Mouse (Mus musculus): ENCODE results near the gene Slc12a7.

Gene Slc12a7

GRCm38 (mm10) chr13:73821251-73821650, 88.4 kb downstream of the Slc12a7 start:
- no peak for DNase-seq (ENCODE audit: low spot score in 2 of 2)

- DNase-seq (ENCODE audit: low spot score in 2 of 2), result peak; percentile 39 to 50
These were observed 89.4 kb downstream of the Slc12a7 start for GRCm38 (mm10) chr13:73822187-73822800.

DNA sequence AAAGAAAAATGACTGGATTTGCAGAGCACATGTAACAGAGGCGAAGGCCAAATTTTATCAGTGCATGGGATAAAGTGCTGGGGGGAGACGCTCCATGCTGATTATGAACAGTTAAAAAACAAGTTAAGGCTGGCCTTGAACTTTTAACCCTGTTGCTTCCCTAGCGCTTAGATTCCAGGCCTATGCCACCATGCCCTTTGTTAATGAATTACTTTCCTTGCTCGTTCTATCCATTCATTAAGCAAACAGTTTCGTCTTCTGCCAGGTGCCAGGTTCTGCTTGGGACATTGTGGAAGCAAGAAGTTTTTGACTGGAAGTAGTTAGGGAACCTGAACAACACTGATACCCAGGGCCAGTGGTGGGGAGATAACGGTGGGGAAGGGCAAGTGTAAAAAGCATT, 90.8 kb downstream of the Slc12a7 start:
- no peak for DNase-seq (ENCODE audit: low spot score in 2 of 2)

- DNase-seq (ENCODE audit: low spot score in 2 of 2), result no peak
These were observed 94.3 kb downstream of the Slc12a7 start for GRCm38 (mm10) chr13:73827243-73827642.

- DNase-seq (ENCODE audit: low spot score in 2 of 2), result peak; percentile 33 to 44
These were observed 98.6 kb downstream of the Slc12a7 start for GRCm38 (mm10) chr13:73831486-73831885.

- DNase-seq (ENCODE audit: low spot score in 2 of 2), result no peak
These were observed 100.9 kb downstream of the Slc12a7 start for GRCm38 (mm10) chr13:73833809-73834208.

- no peak for DNase-seq (ENCODE audit: low spot score in 2 of 2)
These were observed 102.9 kb downstream of the Slc12a7 start for GRCm38 (mm10) chr13:73835791-73836190.

- DNase-seq (ENCODE audit: low spot score in 2 of 2), result no peak
These were observed 103.6 kb downstream of the Slc12a7 start for GRCm38 (mm10) chr13:73836491-73836890.

GRCm38 (mm10) chr13:73837708-73838107, 104.8 kb downstream of the Slc12a7 start:
- no peak for DNase-seq (ENCODE audit: low spot score in 2 of 2)

GRCm38 (mm10) chr13:73839137-73839548, 106.2 kb downstream of the Slc12a7 start:
- no peak for DNase-seq (ENCODE audit: low spot score in 2 of 2)

DNA sequence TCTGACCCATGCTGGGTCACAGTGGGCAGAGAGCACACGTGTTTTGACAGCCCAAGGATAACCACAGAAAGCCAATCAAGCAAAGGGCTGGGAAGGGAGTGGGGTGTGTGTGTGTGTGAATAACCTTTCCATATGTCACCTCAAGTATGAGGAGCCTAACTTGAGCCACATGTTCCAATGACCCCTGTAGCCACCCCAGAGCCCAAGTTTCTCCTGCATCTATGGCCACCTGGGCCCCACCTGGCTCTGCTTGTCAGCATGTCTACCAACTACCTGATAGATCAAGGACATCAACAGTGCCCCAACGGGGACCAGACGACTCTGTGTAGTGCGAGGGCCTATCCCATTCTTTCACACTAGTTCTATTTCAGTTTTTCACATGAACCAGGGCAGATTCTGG, 106.8 kb downstream of the Slc12a7 start:
- no peak for DNase-seq (ENCODE audit: low spot score in 2 of 2)

GRCm38 (mm10) chr13:73842696-73843095, 109.8 kb downstream of the Slc12a7 start:
- no peak for DNase-seq (ENCODE audit: low spot score in 2 of 2)

DNA sequence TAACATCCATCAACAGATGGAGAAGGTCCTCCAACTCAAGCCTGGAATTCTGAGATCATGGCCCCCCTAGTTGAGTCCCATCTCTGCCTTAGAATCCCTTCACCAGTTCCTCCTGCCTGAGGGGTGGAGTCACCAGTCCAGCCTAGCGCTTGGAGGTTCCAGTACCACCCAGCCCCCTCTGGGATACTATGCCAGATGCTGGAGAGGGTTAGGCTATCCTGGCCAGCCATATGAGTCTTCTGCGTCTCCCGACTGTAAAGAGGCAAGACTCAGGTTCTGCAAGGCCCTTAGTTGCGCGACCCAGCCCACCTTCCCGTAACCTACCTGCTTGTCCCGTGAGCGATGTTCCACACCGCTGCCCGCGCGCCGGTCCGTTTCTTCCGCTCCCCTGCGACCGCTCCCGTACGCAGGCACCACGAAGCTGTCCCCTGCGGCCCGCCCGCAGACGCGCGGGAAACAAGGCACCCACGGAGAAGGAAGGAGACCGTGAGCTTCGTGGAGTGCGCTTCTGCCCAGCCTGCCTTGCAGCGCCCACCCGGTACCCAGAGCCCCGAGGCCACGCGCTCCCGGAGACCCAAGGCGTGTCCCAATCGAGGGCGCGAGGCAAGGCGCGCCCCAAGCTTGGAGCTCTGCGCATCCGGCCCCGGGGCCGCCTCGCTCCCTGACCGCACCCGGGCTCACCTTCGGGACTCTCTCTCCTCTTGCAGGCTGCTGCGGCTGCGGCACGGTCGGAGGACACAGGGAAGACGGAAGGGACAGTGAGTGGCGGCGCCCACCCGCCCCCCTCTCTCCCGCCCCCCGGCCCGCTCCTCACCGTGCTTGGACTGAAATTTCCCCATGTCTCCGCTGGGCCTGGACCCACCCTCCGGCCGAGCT, 113.9 kb downstream of the Slc12a7 start:
- peak in 1 of 2 experiments; percentile 40 for DNase-seq (ENCODE audit: low spot score in 2 of 2)

DNA sequence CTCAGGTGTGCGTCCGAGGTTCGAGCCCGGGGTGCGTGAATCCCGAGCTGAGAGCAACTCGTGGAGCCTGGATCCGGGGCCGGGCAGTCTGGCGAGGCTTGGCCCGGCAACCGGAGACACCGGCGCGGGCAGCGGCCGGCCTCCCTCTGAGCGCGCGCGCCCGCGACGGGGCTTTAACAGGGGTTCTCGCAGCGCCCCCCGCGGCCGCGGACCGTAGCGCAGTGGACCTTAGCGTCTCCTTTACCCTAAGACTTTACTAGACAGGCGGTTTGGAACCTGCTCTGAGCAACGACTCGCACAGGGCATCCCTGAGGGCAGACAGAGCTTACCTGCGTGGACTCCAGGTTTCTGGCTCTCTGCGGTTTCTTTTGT, 114.6 kb downstream of the Slc12a7 start, which contains the start of gene Nkd2:
Gene Nkd2 (minus strand): TSS at position 167 of the 372 bp plus-strand sequence.
- DNase-seq (ENCODE audit: low spot score in 2 of 2), result peak; percentile 70 to 83

Data from urinary bladder, adult 18-20 months (tissue).